Mouse (Mus musculus) frontal cortex, adult 2 months (tissue): ENCODE results near the gene Cxcr5. TPM values are rescaled to one million over a fixed set of nuclear protein-coding genes. Genes with fewer than 3 reads are reported as not detected.
"Not testable (repeated sequence)": the region's sequence is repeated elsewhere in the genome, so short reads cannot be mapped to it uniquely, and the experiment has no call there.

Source experiments
- DNase-seq, 2 experiments: peaks; one replicate each; pipeline ENCODE4 v3.0.0; 2022; ENCODE audit warnings: low spot score in 1 of 2; ENCODE audit errors: extremely low spot score in 1 of 2
- polyA plus RNA-seq: library from polyadenylated mRNA; depleted of rRNA; stranded (reverse); fragments of >200 nt; gene quantifications from 2 replicates; pipeline ENCODE4 v1.2.3, GENCODE M21; 2012

Gene Cxcr5
- polyA plus RNA-seq, 1 experiment, result 0.04 TPM

- DNase-seq, result no peak
Measured at GRCm38 (mm10) chr9:44588605-44589004, 26.9 kb upstream of the Cxcr5 start.

- no peak for DNase-seq
Measured at GRCm38 (mm10) chr9:44587262-44588160, 25.8 kb upstream of the Cxcr5 start.

- DNase-seq, result no peak
Measured at GRCm38 (mm10) chr9:44586640-44587261, 25.1 kb upstream of the Cxcr5 start.

- DNase-seq, result no peak
Measured at GRCm38 (mm10) chr9:44582390-44582789, 20.7 kb upstream of the Cxcr5 start.

GRCm38 (mm10) chr9:44581423-44581822 is 19.7 kb upstream of the Cxcr5 start:
- DNase-seq, result no peak

- DNase-seq, result no peak
Measured at GRCm38 (mm10) chr9:44580085-44580484, 18.4 kb upstream of the Cxcr5 start.

- no peak for DNase-seq
Measured at GRCm38 (mm10) chr9:44579392-44579791, 17.7 kb upstream of the Cxcr5 start.

- DNase-seq, result not testable (repeated sequence)
Measured at GRCm38 (mm10) chr9:44576046-44576445, 14.4 kb upstream of the Cxcr5 start.

GRCm38 (mm10) chr9:44575095-44575494 is 13.4 kb upstream of the Cxcr5 start:
- DNase-seq, result no peak

- DNase-seq, result no peak
Measured at GRCm38 (mm10) chr9:44573306-44573705, 11.6 kb upstream of the Cxcr5 start.

- DNase-seq, result no peak
Measured at GRCm38 (mm10) chr9:44570939-44571382, 9.3 kb upstream of the Cxcr5 start.

- DNase-seq, result no peak
Measured at GRCm38 (mm10) chr9:44568083-44568455, 6.4 kb upstream of the Cxcr5 start.

- peak in 1 of 2 experiments; percentile 16 for DNase-seq
Measured at GRCm38 (mm10) chr9:44567338-44568082, 5.8 kb upstream of the Cxcr5 start.

- no peak for DNase-seq
Measured at GRCm38 (mm10) chr9:44565367-44565766, 3.7 kb upstream of the Cxcr5 start.

GRCm38 (mm10) chr9:44562936-44563335 is 1.3 kb upstream of the Cxcr5 start:
- no peak for DNase-seq

GRCm38 (mm10) chr9:44552161-44552560 is 9.5 kb downstream of the Cxcr5 start:
- no peak for DNase-seq

- DNase-seq, result no peak
Measured at GRCm38 (mm10) chr9:44551138-44551537, 10.5 kb downstream of the Cxcr5 start.

- no peak for DNase-seq
Measured at GRCm38 (mm10) chr9:44548412-44549152, 13.1 kb downstream of the Cxcr5 start.

GRCm38 (mm10) chr9:44544986-44545385 is 16.7 kb downstream of the Cxcr5 start:
- DNase-seq, result no peak

- no peak for DNase-seq
Measured at GRCm38 (mm10) chr9:44542364-44542763, 19.3 kb downstream of the Cxcr5 start.
